Mouse (Mus musculus) small intestine, adult 2 months (tissue): ENCODE data around the gene Arfgap2.

Source experiments
- CTCF ChIP-seq: fragments of 200-500 bp; IDR thresholded peaks from 2 replicates; pipeline ENCODE4 v1.5.1; 2012; ENCODE audit warnings: low read depth, mild to moderate bottlenecking, control low read depth, inconsistent platforms, low read length, moderate library complexity, mixed read lengths; ENCODE audit not compliant: insufficient replicate concordance, insufficient read length; ENCODE audit errors: extremely low read depth
- POLR2A ChIP-seq: fragments of 200-500 bp; IDR thresholded peaks from 2 replicates; pipeline ENCODE4 v1.6.1; 2012; ENCODE audit warnings: low read depth, mild to moderate bottlenecking, control low read depth, inconsistent platforms, low read length, moderate library complexity

- no peak for TF ChIP-seq POLR2A
- TF ChIP-seq CTCF: no peak
Measured at GRCm38 (mm10) chr2:91281366-91281765, 16.6 kb downstream of the Arfgap2 start.
